Mouse (Mus musculus) neutrophil, adult 5-6 weeks (primary cell): ENCODE measurements around the gene Igflr1. TPM values are rescaled to one million over a fixed set of nuclear protein-coding genes. Genes with fewer than 3 reads are reported as not detected.

Source experiments
- ATAC-seq: fragments of 151-379, 151-347 bp; 2 replicates; pipeline ENCODE4 v1.8.0; 2017; ENCODE audit warnings: mild to moderate bottlenecking, moderate TSS enrichment; ENCODE audit not compliant: insufficient number of reproducible peaks, poor library complexity, low FRiP score, severe bottlenecking; ENCODE audit errors: extremely low read depth
- total RNA-seq: library from RNA; stranded (forward); fragments of 200-1000 nt; gene quantifications from 2 replicates; pipeline ENCODE4 v1.2.3, GENCODE M21; 2017

Igflr1 gene
- total RNA-seq, 1 experiment from 2014 or later: not detected

DNA sequence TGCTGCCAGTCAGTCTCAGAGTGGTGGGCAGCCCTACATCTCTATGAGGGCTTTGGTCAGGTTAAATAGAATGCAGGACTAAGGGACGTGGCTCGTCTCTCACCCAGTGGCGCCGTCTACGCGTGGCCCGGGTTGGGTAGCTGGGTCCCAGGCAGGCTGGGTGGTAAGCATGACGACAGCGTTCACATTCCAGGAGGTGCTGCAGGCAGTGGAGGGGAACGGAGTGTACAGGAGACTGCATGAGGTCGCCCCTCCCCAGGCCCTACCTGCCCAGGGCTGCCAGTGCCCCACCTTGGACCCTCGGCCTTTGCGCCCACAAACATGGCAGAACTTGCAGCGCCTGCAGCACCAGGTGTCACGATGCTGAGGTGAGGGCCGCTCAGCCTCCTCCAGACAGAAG lies 16.3 kb downstream of the Igflr1 start:
- ATAC-seq: no peak

DNA sequence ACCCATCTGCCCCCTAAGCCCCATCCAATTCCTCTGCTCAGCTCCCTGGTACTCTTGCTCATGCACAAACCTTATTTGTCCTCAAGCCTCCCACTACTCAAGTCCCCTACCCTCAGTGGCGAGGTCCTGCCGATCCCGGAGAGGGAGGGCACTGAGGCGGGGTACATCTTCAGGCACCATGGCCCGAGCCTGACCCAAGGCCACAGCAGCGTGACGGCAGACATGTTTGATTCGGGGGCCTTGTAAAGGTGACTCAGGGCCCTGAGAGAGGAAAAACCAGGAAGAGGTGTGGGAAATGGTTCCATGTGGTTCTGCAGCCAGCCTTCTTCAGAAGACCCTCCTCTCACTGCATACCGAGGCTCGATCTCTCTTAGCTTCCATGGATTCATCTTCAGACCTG lies 19.1 kb downstream of the Igflr1 start:
- ATAC-seq: no peak

DNA sequence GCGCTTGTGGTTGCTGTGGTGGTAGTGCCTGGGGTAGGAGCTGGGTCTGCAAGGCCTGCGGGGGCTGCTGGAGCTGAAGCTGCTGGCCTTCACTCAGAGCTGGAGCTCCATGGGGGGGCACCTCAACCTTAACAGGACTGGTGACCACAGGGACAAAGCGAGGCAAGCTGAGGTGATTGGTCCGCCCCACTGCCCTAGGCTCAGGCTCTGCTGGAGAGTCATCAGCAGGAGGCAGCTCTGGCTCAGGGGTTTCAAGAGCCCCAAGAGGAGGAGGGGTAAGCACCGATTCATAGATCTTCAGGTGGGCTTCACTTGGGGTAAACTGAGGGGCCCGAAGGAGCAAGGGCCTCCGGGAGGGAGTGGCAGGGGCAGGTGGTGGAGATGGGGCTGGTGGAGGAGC lies 19.9 kb downstream of the Igflr1 start:
- ATAC-seq: no peak

DNA sequence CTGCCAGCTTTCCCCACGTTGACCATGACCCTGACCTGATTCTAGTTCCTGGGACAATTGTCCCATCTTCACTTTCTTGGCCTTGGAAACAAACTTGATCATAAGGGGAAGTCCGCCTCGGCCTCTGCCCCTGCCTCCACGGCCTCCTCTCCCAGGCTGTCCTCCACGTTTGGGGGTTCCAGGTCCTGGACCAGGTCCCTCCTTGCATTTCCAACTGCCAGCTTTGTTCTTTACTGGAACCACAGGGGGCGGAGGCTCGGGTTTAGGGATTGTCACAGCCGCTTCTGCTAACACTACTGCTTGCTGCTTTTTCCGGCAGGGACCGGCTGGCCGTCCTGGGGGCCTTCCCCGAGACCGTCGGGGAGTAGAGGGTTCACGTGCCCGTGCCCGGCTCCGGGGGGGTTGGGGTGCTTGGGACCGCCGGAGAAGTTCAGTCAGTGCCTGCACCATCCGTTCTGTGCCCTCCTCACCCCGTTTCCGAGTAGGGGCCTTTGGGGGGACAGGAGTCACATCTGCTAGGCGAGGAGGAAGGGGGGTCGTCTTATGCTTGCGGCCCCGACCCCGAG lies 21.3 kb downstream of the Igflr1 start:
- no peak for ATAC-seq

DNA sequence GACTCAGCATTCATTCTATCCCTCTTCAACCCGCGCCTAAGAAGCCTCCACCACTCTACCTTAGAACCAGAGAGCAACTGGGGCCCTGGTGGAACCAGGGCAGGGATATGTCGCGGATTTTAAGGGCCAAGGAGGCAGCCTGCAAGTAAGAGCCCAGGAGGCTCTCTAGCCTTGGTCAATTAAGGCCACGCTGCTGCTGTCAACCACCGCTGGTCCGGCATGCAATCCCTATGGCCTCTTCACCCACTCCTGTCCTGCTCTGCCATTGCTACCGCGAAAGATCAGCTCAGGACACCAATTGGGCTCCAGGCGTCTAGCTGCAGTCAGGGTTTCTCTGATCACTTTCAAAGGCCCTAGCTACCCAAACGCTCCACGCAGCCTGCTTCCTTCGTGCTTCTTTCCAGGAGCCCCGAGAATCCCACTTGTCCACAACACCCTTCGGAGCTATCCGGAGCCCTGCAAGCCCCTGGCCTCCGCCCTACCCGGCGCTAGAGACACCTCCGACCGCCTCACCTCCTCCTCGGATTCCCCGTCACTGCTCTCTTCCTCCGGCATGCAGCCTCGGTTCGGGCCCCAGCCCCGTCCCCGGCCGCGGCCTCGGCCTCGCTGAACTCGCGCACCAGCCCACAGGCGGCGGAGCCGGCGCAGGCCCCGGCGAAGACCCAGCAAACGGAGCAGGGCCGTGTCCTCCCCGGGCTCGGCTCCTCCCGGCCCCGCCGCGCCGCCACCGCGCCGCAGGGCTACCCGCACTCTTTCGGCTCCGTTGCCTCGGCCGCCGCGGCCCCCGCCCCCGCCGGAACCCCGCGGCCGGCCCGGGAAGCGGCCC lies 22.8 kb downstream of the Igflr1 start:
- no peak for ATAC-seq

GRCm38 (mm10) chr7:30588676-30589434 lies 23.6 kb downstream of the Igflr1 start, which contains the start of gene Kmt2b:
Kmt2b (minus strand) TSS chr7:30588726.
- peak; percentile 85 for ATAC-seq

DNA sequence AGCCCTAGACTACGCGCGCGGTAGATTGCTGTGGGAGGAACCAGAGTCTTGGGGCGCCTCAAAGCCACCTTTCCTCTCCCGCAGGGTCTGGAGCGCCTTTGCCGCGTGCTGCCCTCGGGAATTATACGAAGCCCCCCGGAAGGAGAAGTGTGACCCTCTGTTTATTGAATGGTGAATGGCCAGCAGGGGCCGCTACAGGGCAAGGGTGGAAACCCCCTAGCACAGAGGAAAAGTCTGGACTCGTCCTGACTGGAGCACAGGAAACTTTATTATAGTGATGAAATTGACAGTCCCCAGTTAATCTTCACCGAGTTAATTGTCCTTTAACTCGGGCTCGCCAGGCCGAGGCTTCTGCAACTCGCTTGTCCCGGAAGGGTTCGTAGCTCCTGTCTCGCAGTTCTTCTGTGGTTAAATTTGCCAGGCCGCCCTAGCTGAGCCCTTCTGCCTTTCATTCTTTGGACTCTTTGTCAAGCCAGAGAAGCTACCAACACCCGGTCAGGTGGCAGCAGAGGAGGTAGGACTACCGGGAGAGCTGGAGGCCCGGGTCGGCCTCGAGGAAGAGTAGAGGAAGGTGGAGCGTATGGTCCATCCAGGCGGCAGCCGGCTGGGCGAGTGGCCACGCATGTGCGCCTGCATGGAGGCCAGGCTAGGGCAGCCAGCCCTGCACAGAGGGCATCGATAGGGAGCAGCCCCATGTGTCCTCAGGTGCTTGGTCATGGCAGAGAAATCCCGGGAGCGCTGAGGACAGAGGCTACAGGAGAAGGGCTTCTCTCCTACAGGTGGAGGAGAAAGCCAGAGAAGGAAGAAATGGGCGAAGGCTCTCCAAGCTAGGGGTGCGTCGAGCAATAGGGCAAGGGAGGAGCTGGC lies 24.4 kb downstream of the Igflr1 start:
- peak; percentile 36; the same call in 1 of the 2 replicates for ATAC-seq

DNA sequence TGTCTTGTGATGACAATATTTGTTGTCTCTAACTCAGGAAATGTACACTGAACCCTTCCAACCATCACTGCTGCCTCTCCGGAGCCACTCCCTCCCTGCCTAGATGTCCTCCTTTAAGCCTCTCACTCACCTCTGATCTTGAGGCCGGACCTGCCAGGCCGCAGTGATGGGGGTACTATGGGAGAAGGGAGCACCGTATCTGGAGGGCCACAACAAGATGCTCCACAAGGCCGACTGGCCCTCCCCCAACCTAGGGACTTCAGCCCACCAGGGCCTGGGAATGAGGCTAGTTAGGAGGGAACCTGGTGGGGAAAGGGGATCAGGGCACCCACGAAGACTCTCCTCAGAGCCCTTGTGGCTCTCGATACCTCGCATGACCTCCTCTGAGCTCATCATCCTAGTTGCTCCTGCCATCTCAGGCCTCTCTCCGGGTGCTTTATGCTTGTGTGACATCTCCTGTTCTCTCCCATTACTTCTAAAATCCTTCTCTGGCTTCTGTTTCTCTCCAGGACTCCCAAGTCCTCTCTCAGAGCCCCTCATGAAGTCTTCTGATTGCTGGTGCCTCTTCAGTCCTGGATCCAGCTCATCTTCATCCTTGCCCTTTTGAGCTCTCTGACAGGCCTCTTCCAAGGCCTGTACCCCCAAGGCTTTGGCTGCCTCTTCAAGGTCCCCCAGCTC lies 25.8 kb downstream of the Igflr1 start:
- no peak for ATAC-seq

DNA sequence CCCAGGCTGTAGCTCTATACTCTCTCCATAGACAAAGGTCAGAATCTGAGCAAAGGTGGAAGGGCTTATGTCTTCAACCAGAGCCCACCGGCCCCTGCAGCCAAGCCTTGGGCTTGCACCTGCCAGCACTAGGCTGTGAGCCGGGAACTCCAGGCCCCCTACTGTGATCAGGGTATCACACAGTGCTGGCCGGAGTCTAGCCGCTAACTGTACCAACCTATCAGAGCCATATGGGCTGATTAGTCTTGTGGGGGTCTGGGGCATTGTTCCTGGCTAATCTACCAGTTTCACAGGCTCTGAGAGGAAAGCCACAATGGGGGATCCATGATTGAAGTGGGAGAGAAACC lies 26.4 kb downstream of the Igflr1 start:
- ATAC-seq: no peak

DNA sequence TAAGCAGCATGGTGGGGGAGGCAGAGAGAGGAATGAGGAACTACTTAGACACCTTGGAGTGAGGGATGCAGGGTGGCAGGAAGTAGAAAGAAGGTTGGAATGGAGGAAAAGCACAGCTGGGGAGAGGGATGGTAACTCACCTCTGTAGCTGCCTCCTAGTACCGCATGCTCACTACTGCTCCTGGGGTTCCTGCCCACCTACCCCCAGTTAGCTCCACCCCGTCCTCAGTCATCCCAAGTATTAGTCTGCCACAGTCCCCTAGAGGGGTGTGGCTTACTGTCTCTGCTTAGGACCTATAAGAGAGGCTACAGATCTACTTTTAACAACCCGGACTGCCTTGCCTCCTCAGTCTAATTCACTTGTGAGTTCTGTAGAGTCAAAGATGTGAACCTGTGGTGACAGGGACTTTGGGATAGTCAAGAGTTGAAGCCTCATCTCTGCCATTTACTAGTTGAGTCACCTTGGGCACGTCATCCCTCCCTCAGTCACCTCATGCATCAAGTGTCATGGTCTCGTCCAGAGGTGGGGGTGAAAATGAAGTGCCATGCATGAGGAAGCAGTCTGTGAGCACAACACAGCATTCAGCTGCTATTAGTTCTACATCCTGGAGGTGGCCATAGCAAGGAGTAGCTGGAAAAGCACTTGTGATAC lies 27.7 kb downstream of the Igflr1 start:
- ATAC-seq: no peak

DNA sequence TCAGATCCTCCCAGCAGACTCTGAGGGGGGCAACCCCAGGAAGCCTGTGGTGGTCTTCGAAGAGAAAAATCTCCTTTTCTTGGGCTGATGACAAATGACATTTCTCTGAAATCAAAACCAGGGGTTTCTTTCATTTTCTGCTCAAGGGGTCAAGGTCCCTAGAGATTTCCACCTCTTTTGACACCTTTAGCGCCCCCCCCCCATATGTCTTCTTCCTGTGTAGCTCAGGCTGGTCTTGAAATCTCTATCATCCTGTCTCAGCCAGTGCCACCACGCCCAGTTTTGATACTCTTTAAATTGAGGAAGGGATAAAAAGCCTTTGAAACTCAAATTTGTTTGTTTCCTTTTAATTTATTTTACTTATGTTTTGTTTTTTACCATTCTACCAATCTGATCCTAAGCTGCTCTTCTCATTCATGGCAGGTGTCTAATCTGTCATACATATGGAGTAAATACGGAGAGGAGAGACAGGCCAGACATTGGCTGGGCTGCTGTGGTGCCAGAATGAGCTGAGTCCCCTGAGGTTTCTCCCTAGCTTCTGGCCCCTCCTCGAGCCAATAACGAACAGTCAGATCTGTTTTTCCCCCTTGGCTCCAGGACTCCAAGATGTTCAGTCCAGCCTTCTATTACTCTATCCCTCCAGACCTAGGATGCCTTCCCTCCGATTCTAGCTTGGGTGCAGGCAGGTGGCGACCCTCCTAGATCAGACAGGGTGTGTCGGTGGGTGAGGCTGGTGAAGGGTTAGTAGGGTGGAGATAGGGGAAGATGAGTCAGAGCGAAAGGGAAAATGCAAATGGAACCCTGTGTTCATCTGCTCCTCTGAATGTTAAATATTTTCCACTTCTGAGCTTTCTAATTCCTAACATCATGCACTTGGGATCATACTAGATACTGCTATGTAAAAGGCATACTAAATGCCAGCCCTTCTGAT lies 28.6 kb downstream of the Igflr1 start:
- no peak for ATAC-seq

DNA sequence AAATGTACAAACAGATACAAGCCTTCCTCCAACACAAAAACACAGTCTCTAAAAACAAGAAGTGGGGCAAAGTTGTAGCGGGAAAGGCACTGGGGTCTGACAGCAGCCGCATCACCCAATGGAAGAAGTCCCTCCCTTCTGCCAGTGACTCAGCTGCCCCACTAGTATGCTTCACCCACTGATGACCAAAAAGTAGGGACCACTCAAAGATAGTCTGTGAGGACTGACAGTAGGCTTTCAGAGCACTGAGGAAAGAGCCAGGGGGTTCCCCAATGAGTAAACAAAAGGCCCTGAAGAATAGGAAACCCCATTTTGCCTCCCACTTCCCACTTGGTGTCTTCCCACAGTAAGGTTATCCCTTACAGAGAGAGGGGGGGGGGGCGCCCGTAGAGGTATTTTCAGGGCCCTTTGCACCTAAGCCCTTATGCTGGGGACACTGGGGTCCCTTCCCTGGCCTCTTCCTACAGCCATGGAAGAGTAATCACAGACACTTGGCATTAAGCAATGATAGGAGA lies 29.3 kb downstream of the Igflr1 start:
- no peak for ATAC-seq

DNA sequence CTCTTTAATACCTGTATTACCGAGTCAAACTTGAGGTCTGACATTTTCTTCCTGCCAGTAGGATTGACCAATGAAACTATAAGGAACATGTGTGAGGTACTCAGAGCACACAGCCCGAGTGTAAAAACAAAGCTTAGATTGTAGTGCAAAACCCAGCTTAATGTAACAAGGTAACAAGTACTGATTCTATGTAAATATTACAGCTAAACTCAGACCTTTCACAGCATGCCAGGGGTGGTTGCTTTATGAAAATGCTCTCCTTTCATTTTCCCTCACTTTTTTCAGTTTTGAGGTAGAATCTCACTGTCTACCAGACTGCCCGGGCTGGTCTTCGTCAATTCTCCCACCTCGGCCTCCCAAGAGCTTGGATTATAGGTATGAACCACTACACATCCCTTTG lies 30.9 kb downstream of the Igflr1 start:
- ATAC-seq: no peak

GRCm38 (mm10) chr7:30596811-30597210 lies 31.6 kb downstream of the Igflr1 start:
- ATAC-seq: no peak

- ATAC-seq: no peak
Measured at GRCm38 (mm10) chr7:30598786-30599185, 33.6 kb downstream of the Igflr1 start, which contains the start of gene Zbtb32. Zbtb32 (minus strand) TSS chr7:30598909.

GRCm38 (mm10) chr7:30599933-30600353 lies 34.7 kb downstream of the Igflr1 start:
- peak; percentile 62; the same call in 1 of the 2 replicates for ATAC-seq

DNA sequence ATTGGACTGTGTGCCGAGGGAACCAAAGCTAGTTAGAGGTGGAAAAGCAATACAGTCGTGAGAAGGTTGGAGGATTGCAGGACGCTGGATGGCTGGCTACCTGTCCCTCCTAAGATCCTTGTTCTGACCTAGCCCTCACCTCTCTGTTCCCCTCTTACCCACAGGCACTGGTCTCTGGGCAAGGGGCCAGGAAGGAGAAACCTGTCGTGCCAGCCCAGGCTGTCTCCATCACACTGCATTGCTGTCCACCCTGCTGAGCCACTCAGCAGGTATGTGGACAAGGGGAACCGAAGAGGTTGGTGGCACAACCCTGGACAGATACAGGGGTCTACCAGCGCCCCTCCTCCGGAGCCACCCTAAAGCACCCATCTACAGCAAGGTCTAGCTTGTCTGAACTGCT lies 35.4 kb downstream of the Igflr1 start:
- ATAC-seq: no peak
